Mouse (Mus musculus) MN1 (cell line): ENCODE results near the gene Dnajb2.
A peak's percentile ranks its signal among the peaks of the same experiment; 100 is the strongest.

Experiments
- DNase-seq: peaks from one replicate; pipeline ENCODE4 v3.0.0-alpha.2; 2016; ENCODE audit warnings: low spot score

Dnajb2 gene

GRCm38 (mm10) chr1:75251112-75251970, 15.1 kb downstream of the Dnajb2 start:
- no peak for DNase-seq

DNA sequence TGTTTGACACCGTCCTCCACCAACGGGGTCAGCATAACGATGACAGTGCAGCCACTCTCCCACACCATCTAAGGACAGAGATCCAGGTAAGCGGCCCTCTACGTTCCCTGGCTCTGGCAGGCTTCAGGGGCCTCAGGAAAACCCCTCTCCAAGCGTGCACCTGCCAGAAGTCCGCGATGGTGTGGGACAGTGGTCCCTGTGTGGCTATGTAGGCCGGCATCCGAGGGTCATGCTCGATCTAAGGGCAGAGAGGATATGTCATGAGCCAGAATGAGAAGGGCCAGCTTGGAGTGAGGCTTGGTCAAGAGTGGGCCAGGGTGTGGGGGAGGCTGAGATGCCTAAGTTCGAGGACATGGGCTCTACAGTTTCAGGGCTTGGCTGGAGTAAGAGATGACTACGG, 16.1 kb downstream of the Dnajb2 start:
- DNase-seq = no peak

GRCm38 (mm10) chr1:75253029-75253428, 16.8 kb downstream of the Dnajb2 start:
- DNase-seq = no peak

GRCm38 (mm10) chr1:75253849-75254624, 17.8 kb downstream of the Dnajb2 start:
- peak; percentile 82 for DNase-seq

- DNase-seq = no peak
Observed at GRCm38 (mm10) chr1:75254625-75255013, 18.4 kb downstream of the Dnajb2 start.

DNA sequence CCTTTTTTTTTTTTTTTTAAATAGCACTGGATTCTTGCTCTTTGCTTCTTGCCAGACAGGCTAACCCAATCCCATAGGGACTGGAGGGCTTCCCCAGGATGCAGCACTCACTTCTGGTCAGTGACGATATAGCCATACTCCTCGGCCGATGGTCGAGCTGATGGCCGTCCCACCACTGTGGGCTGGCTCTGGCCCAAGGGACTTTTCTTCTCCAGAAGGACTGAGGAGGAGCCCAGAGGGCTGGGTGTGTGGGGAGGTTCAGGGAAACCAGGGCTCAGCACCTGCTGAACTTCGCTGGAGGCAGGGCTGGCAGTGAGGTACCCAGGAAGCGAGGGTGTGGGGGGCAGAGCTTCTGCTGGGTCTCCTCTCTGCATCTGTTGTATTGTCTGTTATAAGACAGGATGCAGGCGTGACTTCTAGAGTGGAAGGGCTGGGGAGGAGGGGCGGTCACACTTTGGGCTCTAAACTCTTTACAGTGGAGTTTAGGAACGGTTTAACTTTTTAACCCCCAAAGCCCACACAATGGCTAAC, 19.4 kb downstream of the Dnajb2 start:
- DNase-seq = no peak

GRCm38 (mm10) chr1:75261278-75261677, 25.1 kb downstream of the Dnajb2 start:
- DNase-seq = peak; percentile 80

DNA sequence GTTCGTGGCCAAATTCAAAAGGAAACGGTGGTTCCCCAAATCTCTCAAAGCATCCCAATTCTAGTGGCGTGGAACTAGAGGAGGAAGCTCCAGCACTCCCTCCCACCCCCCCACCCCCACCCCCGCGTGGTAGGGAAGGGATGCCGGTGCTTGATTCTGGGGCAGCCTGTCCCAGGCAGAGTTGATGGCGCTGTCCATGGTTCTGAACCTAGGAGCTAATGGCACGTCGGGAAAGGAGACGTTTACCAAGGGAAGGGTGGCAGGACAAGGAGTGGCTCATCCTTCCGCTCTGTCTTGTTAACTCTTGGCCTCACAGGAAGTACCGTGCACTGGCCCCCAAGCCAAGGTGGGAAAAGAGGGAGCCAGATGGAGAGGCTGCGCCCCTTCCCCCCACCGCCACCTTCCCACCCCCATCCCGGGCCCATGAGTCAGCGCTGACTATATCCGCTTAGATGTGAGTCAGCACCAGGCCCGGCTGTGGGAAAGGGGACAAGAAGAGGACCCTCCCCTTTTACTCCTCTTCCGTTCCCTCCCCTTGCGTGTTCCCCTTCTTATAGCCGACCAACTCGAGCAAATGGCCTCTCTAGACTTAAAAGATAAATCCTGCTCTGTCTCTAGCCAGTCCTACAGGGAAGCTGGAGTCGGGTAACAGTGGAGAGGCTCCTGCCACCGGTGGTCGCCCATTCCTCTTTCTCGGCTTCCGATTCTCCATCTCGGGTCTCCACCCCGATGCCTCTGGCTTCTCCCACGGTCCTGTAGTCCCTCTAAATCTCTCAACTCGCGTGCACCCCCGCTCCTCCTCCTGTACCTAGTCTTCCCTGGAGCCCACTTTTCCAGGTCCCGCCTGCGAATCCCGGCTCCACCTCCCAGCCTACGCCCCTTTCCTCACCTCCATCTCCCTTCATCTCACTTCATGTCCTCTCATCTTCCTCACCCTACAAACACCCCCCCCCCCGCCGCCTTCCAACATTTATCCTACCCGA, 27.1 kb downstream of the Dnajb2 start:
- DNase-seq = peak; percentile 76

- peak; percentile 89 for DNase-seq
Observed at GRCm38 (mm10) chr1:75264091-75264880, 28.1 kb downstream of the Dnajb2 start, which contains the start of gene Ptprn. Gene Ptprn, minus strand, starts transcription at chr1:75264502.

GRCm38 (mm10) chr1:75277195-75278188, 41.3 kb downstream of the Dnajb2 start:
- no peak for DNase-seq

- DNase-seq = peak; percentile 56
Observed at GRCm38 (mm10) chr1:75278228-75278627, 42.0 kb downstream of the Dnajb2 start, which contains the start of gene Resp18. Gene Resp18, minus strand, starts transcription at chr1:75278415.

DNA sequence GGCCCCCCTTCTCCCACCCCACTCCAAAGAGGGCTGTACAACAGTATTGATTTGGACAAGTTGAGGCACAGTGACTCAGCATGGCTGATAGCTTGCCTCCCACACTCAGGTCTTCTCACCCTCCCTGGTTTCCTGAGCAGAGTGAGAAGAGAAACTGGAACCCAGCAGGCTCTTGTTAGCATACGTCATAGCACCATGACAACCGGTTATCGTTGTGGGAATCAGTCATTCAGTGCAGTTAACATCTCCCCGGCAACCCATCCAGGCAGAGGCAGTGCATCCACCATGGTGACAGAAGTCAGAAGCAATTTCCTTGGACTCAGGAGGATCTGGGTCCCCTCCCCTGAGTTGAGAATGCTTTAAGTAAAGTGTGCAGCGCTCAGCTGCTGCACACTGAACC, 46.8 kb downstream of the Dnajb2 start:
- DNase-seq = peak; percentile 29

GRCm38 (mm10) chr1:75284911-75285310, 48.7 kb downstream of the Dnajb2 start:
- no peak for DNase-seq

- peak; percentile 85 for DNase-seq
Observed at GRCm38 (mm10) chr1:75289376-75289775, 53.2 kb downstream of the Dnajb2 start.

- DNase-seq = peak; percentile 14
Observed at GRCm38 (mm10) chr1:75289888-75290431, 53.8 kb downstream of the Dnajb2 start.

GRCm38 (mm10) chr1:75290582-75290981, 54.4 kb downstream of the Dnajb2 start:
- peak; percentile 80 for DNase-seq

- no peak for DNase-seq
Observed at GRCm38 (mm10) chr1:75291321-75291720, 55.1 kb downstream of the Dnajb2 start.

- DNase-seq = no peak
Observed at GRCm38 (mm10) chr1:75292476-75293330, 56.5 kb downstream of the Dnajb2 start.
